Mouse (Mus musculus): Measurements from ENCODE around the gene Tmem150a.

Tmem150a gene

GRCm38 (mm10) chr6:72352636-72353405, 2.4 kb upstream of the Tmem150a start:
- no peak for DNase-seq

- DNase-seq, result no peak
These were observed 1.2 kb upstream of the Tmem150a start for GRCm38 (mm10) chr6:72354025-72354424.

- DNase-seq, result no peak
These were observed 820 bp downstream of the Tmem150a start for GRCm38 (mm10) chr6:72356001-72356532.

- DNase-seq, result no peak
These were observed 2.2 kb downstream of the Tmem150a start for GRCm38 (mm10) chr6:72357164-72358079.

- no peak for DNase-seq
These were observed 3.0 kb downstream of the Tmem150a start for GRCm38 (mm10) chr6:72358086-72358764.

- DNase-seq, result no peak
These were observed 4.1 kb downstream of the Tmem150a start for GRCm38 (mm10) chr6:72359343-72359742.

- no peak for DNase-seq
These were observed 4.8 kb downstream of the Tmem150a start for GRCm38 (mm10) chr6:72359891-72360598.

- DNase-seq, result no peak
These were observed 5.3 kb downstream of the Tmem150a start for GRCm38 (mm10) chr6:72360599-72360935.

GRCm38 (mm10) chr6:72361121-72361551, 5.9 kb downstream of the Tmem150a start:
- DNase-seq, result no peak

- DNase-seq, result peak; percentile 89 to 90
These were observed 7.1 kb downstream of the Tmem150a start for GRCm38 (mm10) chr6:72362132-72363028.

GRCm38 (mm10) chr6:72364009-72364408, 8.8 kb downstream of the Tmem150a start:
- DNase-seq, result no peak

GRCm38 (mm10) chr6:72364985-72365384, 9.7 kb downstream of the Tmem150a start:
- DNase-seq, result no peak

GRCm38 (mm10) chr6:72366304-72366703, 11.1 kb downstream of the Tmem150a start:
- no peak for DNase-seq

GRCm38 (mm10) chr6:72366844-72367443, 11.7 kb downstream of the Tmem150a start, which contains the start of gene Rnf181:
Gene Rnf181 (minus strand): TSS chr6:72366956.
- DNase-seq, result no peak

- no peak for DNase-seq
These were observed 12.3 kb downstream of the Tmem150a start for GRCm38 (mm10) chr6:72367460-72367974.

GRCm38 (mm10) chr6:72369557-72369956, 14.3 kb downstream of the Tmem150a start:
- DNase-seq, result no peak

GRCm38 (mm10) chr6:72370091-72370490, 14.8 kb downstream of the Tmem150a start:
- DNase-seq, result peak in 1 of 2 experiments; percentile 14

- no peak for DNase-seq
These were observed 15.9 kb downstream of the Tmem150a start for GRCm38 (mm10) chr6:72371147-72371546.

- DNase-seq, result no peak
These were observed 16.3 kb downstream of the Tmem150a start for GRCm38 (mm10) chr6:72371571-72371970.

GRCm38 (mm10) chr6:72373184-72373583, 17.9 kb downstream of the Tmem150a start:
- DNase-seq, result no peak
